Mouse (Mus musculus) hindbrain, postnatal 0 days (tissue): ENCODE measurements at regions not wholly inside any gene's neighbourhood (a gene's known extent, or its start where the extent isn't known, plus 50 kb on each side); places are given as distances from the start of the nearest gene placed in this dataset.

Experiments used
- ATAC-seq: fragments of 200-750 bp; cut with Nextera tagmentation; 2 replicates; pipeline ENCODE4 v1.8.0; 2017; ENCODE audit warnings: mild to moderate bottlenecking, moderate TSS enrichment, moderate library complexity
- DNase-seq: peaks from one replicate; pipeline ENCODE4 v3.0.0-alpha.2; 2015; ENCODE audit warnings: low spot score
- H3K27ac ChIP-seq: fragments of 300-500 bp; sonication (generic); 2 replicates; pipeline ENCODE4 v1.5.1; 2014; ENCODE audit warnings: mild to moderate bottlenecking
- H3K27me3 ChIP-seq: fragments of 300-500 bp; sonication (generic); 2 replicates; pipeline ENCODE4 v1.6.1; 2014; ENCODE audit warnings: low read length, mixed read lengths; ENCODE audit not compliant: insufficient read depth
- H3K36me3 ChIP-seq: fragments of 300-500 bp; sonication (generic); 2 replicates; pipeline ENCODE4 v1.6.1; 2014; ENCODE audit warnings: low read length, mixed read lengths; ENCODE audit not compliant: insufficient read depth
- H3K4me1 ChIP-seq: fragments of 300-500 bp; sonication (generic); 2 replicates; pipeline ENCODE4 v1.6.1; 2014; ENCODE audit warnings: antibody characterized with exemption, low read length, mixed read lengths; ENCODE audit not compliant: insufficient read depth
- H3K4me2 ChIP-seq: fragments of 300-500 bp; sonication (generic); 2 replicates; pipeline ENCODE4 v1.6.1; 2014; ENCODE audit warnings: low read depth, mild to moderate bottlenecking, low read length, moderate library complexity, mixed read lengths
- H3K4me3 ChIP-seq: fragments of 300-500 bp; sonication (generic); 2 replicates; pipeline ENCODE4 v1.5.1; 2014; ENCODE audit warnings: low read length
- H3K9ac ChIP-seq: fragments of 300-500 bp; sonication (generic); replicated peaks from 2 replicates; pipeline ENCODE4 v1.6.1; 2014; ENCODE audit warnings: mild to moderate bottlenecking, low read length, moderate library complexity, mixed read lengths
- H3K9me3 ChIP-seq: fragments of 300-500 bp; sonication (generic); 2 replicates; pipeline ENCODE4 v1.6.1; 2016; ENCODE audit warnings: low read length, mixed read lengths
- CTCF ChIP-seq: IDR thresholded peaks from 2 replicates; pipeline ENCODE4 v1.5.1; 2016; ENCODE audit warnings: antibody characterized with exemption, control low read depth, low read depth
- WGBS: fragments of 180-500 bp; shearing (Covaris S2); extraction: QIAGEN DNeasy Blood & Tissue Kit; methylation state at CpG from one replicate; pipeline ENCODE4 v1.1.7; 2014; 5-methylcytosine and 5-hydroxymethylcytosine counted together

DNA sequence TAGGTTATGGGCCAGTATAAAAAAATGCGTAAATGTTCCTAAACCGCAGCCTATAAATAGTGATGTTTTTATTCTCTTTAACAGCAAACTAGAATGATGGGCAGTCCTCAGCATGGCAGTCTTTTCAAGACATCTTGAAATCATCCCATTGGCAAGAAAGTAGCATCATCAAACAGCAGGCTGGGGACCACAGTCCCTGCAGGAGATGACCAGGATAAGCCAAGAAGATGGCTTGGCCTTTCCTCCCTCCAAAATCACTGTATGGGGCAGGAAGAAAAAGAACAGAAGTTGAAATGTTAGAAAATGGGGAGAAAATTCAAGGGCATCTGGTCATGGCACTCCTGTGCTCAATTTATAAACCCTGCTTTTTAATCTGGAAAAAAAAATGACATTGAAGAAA lies 93.0 kb upstream of the Plxna2 start:
- ATAC-seq (no peak), DNase-seq (no peak)
- no peak for TF ChIP-seq CTCF
- H3K4me2 ChIP-seq = no peak overlapping the region
- H3K27me3 ChIP-seq = no peaks in the 10 kb centered on the region
- 95% methylated on average over 2 of the region's 2 CpGs for WGBS
- no peaks in the 10 kb centered on the region for H3K9me3 ChIP-seq
- H3K36me3 ChIP-seq = no peaks in the 10 kb centered on the region
- H3K4me3 ChIP-seq = no peak overlapping the region
- H3K4me1 ChIP-seq = no peaks in the 10 kb centered on the region
- H3K9ac ChIP-seq = no peak overlapping the region
- no peak overlapping the region for H3K27ac ChIP-seq

DNA sequence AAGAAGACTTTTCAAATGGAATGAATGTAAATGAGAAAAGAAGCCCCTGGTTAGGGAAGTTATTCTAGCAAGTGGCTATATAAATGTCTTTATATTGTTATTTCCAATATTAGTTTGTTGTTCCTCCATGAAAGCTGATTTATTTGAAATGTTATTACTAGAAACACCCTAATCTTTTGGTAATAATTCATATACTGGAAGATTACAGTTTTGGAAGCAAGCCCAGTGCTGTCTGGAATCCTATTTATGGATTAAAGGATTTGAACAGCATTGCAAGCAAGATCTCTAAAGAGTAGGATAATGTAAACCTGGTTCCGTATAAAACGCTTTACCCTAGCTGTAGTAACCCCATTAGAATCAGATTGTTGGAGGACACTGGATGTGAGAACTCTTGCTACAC lies 96.8 kb upstream of the Plxna2 start:
- no peak for TF ChIP-seq CTCF
- no peak overlapping the region for H3K27ac ChIP-seq
- WGBS = 72% methylated on average over 2 of the region's 2 CpGs
- no peak for ATAC-seq
- no peaks in the 10 kb centered on the region for H3K27me3 ChIP-seq
- no peak overlapping the region for H3K9ac ChIP-seq
- no peaks in the 10 kb centered on the region for H3K4me1 ChIP-seq
- no peaks in the 10 kb centered on the region for H3K9me3 ChIP-seq
- no peak for DNase-seq
- no peak overlapping the region for H3K4me3 ChIP-seq
- H3K4me2 ChIP-seq = no peak overlapping the region
- no peaks in the 10 kb centered on the region for H3K36me3 ChIP-seq

DNA sequence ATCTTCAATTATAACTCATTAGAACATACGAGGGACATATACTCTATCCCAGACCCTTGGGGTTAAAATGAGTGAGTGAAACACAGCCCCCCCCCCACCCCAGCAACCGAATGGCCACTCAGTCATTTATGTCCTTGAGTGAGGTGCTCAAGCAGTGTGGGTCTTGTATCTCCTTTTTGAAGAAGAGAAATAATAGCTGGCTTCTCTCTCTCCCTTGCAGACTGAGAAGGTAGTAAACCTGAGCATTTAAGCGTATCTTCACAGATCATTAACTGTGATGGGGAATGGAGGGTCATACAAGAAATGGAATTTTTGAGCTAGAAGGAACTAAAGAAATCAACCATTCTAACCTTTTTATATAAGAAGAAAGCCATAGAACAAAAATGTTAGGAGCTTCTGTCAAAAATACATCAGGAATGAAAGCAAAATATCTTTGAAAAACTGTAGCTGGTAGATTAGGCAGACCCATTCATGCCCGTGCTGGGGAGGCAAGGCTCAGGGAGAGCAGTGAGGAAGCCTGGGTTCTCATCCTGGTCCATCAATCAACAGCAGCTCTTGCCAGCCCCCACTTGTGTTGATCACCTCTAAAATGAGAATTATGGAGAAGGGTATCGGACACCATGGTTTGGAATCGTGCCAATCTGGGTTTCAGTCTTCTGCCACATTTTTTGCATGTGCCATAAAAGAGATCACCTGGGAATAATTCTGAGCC lies 98.4 kb upstream of the Plxna2 start:
- Histone ChIP-seq H3K9ac (no peak overlapping the region), H3K36me3 (no peaks in the 10 kb centered on the region), H3K27ac (no peak overlapping the region), H3K4me1 (no peaks in the 10 kb centered on the region), H3K4me3 (no peak overlapping the region), H3K9me3 (no peaks in the 10 kb centered on the region), H3K27me3 (no peaks in the 10 kb centered on the region), H3K4me2 (no peak overlapping the region)
- WGBS = 84% methylated on average over 6 of the region's 6 CpGs
- TF ChIP-seq CTCF = no peak
- no peak for ATAC-seq
- no peak for DNase-seq

DNA sequence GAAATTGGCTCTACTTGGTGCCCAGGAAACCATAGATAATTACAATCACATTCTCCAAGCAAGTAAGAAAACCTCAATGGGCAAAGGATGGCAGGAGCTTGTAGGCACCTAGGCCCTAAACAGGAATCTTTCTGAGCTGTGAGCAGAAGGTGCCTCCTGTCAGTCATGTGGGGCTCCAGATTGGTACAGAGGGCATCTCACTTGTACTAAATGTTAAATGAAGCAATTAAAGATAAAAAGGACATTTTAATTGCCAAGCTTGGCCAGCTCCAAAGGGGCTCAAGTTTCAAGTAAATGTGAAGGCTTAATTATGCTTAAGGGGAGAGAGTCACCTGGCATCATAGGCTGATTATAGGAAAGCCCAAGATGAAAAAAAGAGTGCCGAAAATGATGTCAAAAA lies 101.9 kb upstream of the Plxna2 start:
- Histone ChIP-seq H3K9ac (no peak overlapping the region), H3K9me3 (0 out of 2 replicates have a peak, but pooled peaks cover 4% of the 10 kb centered on the region), H3K36me3 (no peaks in the 10 kb centered on the region), H3K4me3 (no peak overlapping the region), H3K27me3 (no peaks in the 10 kb centered on the region), H3K27ac (no peak overlapping the region), H3K4me2 (no peak overlapping the region), H3K4me1 (no peaks in the 10 kb centered on the region)
- DNase-seq = no peak
- WGBS = 77% methylated on average over 1 of the region's 1 CpGs
- TF ChIP-seq CTCF = no peak
- no peak for ATAC-seq

DNA sequence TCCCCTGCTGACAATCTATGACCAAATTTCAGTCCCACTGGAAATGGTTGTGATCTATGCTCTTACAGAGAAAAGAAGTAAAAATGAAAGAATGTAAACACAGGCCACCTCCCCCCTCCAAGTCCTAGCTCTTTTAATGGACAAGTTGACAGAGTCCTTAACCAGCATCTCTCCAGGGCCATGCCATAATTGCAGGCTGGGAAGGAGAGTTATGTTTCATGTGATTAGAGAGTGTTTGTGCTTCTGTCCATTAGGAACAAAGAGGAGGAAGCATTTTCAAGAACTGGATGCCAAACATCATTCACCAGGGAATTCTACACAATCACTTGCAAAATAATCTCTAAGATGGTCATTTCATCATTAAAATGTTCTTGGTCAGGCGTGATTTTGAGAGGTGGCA lies 109.7 kb upstream of the Plxna2 start:
- Histone ChIP-seq H3K27ac (no peak overlapping the region), H3K9ac (no peak overlapping the region), H3K4me2 (no peak overlapping the region), H3K27me3 (no peaks in the 10 kb centered on the region), H3K36me3 (no peaks in the 10 kb centered on the region), H3K4me1 (no peaks in the 10 kb centered on the region), H3K9me3 (0 out of 2 replicates have a peak, but pooled peaks cover 4% of the 10 kb centered on the region), H3K4me3 (no peak overlapping the region)
- no peak for TF ChIP-seq CTCF
- DNase-seq = no peak
- 88% methylated on average over 1 of the region's 1 CpGs for WGBS
- ATAC-seq = no peak

DNA sequence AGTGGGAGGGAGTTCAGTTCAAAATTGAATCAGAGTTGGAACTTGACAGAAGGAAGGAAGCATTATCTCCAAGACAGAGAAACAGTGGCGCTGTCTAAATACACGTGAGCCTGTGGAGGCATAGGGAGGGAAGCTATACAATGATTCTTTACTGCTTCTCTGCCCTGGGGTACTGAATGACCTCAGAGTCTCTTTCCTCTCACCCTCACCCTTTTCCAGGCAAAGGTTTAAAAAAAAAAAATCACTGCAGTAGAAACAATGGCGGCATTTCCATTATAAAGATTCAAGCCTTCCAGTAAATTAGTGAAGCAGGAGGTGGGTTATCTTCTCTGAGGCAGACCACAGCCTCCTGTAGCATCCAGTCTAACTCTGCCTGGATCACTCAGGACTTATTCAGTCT lies 112.2 kb upstream of the Plxna2 start:
- WGBS = 35% methylated on average over 3 of the region's 3 CpGs
- no peak for TF ChIP-seq CTCF

DNA sequence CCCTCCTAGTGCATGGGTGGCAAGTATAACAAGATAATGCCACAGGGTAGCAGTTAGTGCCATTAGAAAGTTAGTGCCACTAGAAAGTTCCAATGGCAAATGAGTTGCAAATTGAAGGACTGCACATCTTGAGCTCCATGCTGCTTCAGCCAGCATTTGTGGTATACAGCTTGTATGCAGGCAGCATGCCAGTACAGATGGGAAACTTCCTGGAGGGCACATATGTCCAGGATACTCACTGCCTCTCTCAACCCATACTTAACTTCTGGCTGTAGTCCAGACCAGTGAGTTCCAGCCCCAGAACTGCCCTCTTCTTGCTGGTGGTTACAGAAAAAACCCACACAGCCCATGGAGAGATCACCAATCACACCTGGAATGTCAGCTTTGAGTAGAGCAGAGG lies 113.8 kb upstream of the Plxna2 start:
- no peaks in the 10 kb centered on the region for H3K9me3 ChIP-seq
- no peak overlapping the region for H3K27ac ChIP-seq
- no peak overlapping the region for H3K4me2 ChIP-seq
- no peak overlapping the region for H3K4me3 ChIP-seq
- no peaks in the 10 kb centered on the region for H3K36me3 ChIP-seq
- H3K9ac ChIP-seq = no peak overlapping the region
- H3K4me1 ChIP-seq = no peaks in the 10 kb centered on the region
- no peak for ATAC-seq
- peak; percentile 63 for DNase-seq
- TF ChIP-seq CTCF = no peak
- H3K27me3 ChIP-seq = no peaks in the 10 kb centered on the region

More for the DNA sequence above, 112.2 kb upstream of the Plxna2 start:
- Histone ChIP-seq H3K4me1 (no peaks in the 10 kb centered on the region), H3K36me3 (no peaks in the 10 kb centered on the region), H3K9ac (no peak overlapping the region), H3K27ac (no peak overlapping the region), H3K9me3 (no peaks in the 10 kb centered on the region), H3K27me3 (no peaks in the 10 kb centered on the region), H3K4me3 (no peak overlapping the region), H3K4me2 (no peak overlapping the region)
- ATAC-seq = no peak
- DNase-seq = no peak
